Mouse (Mus musculus): ENCODE results near the gene Ddx21. TPM values are rescaled to one million over a fixed set of nuclear protein-coding genes. Genes with fewer than 3 reads are reported as not detected.

Ddx21 gene
- polyA plus RNA-seq, 1 experiment from 2014 or later = 35.4 TPM

- Histone ChIP-seq H3K36me3 (ENCODE audit: insufficient read depth) (peaks cover 80% of the 10 kb centered on the region), H3K27ac (ENCODE audit: low read depth) (no peak overlapping the region), H3K4me3 (ENCODE audit: low read depth, low read length) (no peak overlapping the region), H3K9ac (no peak overlapping the region), H3K4me1 (ENCODE audit: insufficient read depth) (no peaks in the 10 kb centered on the region), H3K9me3 (ENCODE audit: low read depth, low read length) (no peaks in the 10 kb centered on the region), H3K4me2 (no peak overlapping the region), H3K27me3 (ENCODE audit: insufficient read depth, low read length) (no peaks in the 10 kb centered on the region)
- no peak for TF ChIP-seq CTCF (IDR thresholded peaks at IDR 0.05; ENCODE audit: low read depth)
- ATAC-seq (ENCODE audit: insufficient read depth) (no peak), DNase-seq (no peak)
- WGBS = 88% methylated on average over 7 of the region's 7 CpGs
These were observed 31.8 kb downstream of the Ddx21 start for GRCm38 (mm10) chr10:62570126-62570871.

DNA sequence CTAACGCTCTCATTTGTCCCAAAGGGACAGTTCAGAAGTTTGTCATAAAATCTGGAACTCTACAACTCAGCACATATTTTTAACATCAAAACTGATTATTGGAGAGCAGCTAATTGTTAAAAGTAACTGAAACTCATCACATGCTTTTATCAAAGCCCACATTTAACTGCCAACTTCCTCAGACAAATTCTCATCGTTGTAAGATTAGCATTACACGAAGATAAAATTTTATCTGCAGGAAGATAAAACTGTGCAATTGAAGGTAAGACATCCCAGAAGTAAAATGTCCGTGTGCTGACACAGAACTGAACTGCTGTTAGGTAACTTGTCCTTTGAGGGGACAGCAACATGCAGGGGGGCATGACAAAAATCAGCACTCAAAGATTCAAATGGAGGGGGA is 33.2 kb downstream of the Ddx21 start:
- no peaks in the 10 kb centered on the region for H3K27me3 ChIP-seq (ENCODE audit: insufficient read depth, low read length)
- H3K27ac ChIP-seq (ENCODE audit: low read depth) = no peak overlapping the region
- H3K9me3 ChIP-seq (ENCODE audit: low read depth, low read length) = no peaks in the 10 kb centered on the region
- no peak overlapping the region for H3K9ac ChIP-seq
- no peak overlapping the region for H3K4me2 ChIP-seq
- no peaks in the 10 kb centered on the region for H3K4me1 ChIP-seq (ENCODE audit: insufficient read depth)
- TF ChIP-seq CTCF (IDR thresholded peaks at IDR 0.05; ENCODE audit: low read depth) = no peak
- no peak for DNase-seq
- H3K4me3 ChIP-seq (ENCODE audit: low read depth, low read length) = no peak overlapping the region
- 83% methylated on average over 4 of the region's 4 CpGs for WGBS
- peaks cover 84% of the 10 kb centered on the region for H3K36me3 ChIP-seq (ENCODE audit: insufficient read depth)
- ATAC-seq (ENCODE audit: insufficient read depth) = no peak

DNA sequence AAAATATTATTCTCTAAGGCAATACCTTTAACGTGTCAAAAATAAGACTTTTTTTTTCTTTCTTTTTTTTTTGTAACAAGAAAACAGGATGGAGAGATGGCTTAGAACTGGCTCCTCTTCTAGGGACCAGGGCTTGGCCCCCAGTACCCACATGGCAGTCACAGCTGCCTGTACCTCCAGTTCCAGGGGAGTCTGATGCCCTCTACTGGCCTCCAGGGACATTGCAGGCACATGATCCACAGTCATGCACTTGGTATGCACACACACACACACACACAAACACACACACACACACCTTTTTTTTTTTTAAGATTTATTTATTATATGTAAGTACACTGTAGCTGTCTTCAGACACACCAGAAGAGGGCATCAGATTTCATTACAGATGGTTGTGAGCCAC is 44.3 kb downstream of the Ddx21 start:
- peaks cover 45% of the 10 kb centered on the region for H3K36me3 ChIP-seq (ENCODE audit: insufficient read depth)
- H3K4me2 ChIP-seq = no peak overlapping the region
- 78% methylated on average over 1 of the region's 1 CpGs for WGBS
- no peak overlapping the region for H3K9ac ChIP-seq
- H3K27ac ChIP-seq (ENCODE audit: low read depth) = no peak overlapping the region
- no peak overlapping the region for H3K4me3 ChIP-seq (ENCODE audit: low read depth, low read length)
- H3K4me1 ChIP-seq (ENCODE audit: insufficient read depth) = no peaks in the 10 kb centered on the region
- ATAC-seq (ENCODE audit: insufficient read depth) (no peak), DNase-seq (peak; percentile 48)
- TF ChIP-seq CTCF (IDR thresholded peaks at IDR 0.05; ENCODE audit: low read depth) = peak; percentile 65
- H3K27me3 ChIP-seq (ENCODE audit: insufficient read depth, low read length) = no peaks in the 10 kb centered on the region
- no peaks in the 10 kb centered on the region for H3K9me3 ChIP-seq (ENCODE audit: low read depth, low read length)

DNA sequence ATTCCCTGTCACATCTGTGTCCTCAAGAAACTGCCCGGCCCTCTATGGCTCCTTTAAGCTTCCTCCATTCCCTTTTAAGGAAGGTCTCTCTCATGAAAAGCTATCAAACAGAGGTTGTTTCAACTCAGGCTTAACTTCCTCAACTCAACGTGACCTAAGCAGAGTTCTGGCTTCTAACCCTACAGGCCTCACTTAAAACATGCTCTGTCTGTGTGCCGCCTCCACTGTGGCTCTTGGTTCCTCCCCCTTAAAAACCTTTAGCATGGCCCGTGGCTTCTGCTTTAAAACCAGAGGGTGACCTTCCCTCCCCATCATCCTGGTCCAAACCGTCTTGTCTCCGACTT is 45.6 kb downstream of the Ddx21 start:
- H3K9me3 ChIP-seq (ENCODE audit: low read depth, low read length) = no peaks in the 10 kb centered on the region
- ATAC-seq (ENCODE audit: insufficient read depth) (no peak), DNase-seq (no peak)
- no peak overlapping the region for H3K9ac ChIP-seq
- H3K27me3 ChIP-seq (ENCODE audit: insufficient read depth, low read length) = no peaks in the 10 kb centered on the region
- no peak overlapping the region for H3K27ac ChIP-seq (ENCODE audit: low read depth)
- no peaks in the 10 kb centered on the region for H3K4me1 ChIP-seq (ENCODE audit: insufficient read depth)
- no peak overlapping the region for H3K4me2 ChIP-seq
- H3K4me3 ChIP-seq (ENCODE audit: low read depth, low read length) = no peak overlapping the region
- 86% methylated on average over 6 of the region's 6 CpGs for WGBS
- no peak for TF ChIP-seq CTCF (IDR thresholded peaks at IDR 0.05; ENCODE audit: low read depth)
- peaks cover 33% of the 10 kb centered on the region for H3K36me3 ChIP-seq (ENCODE audit: insufficient read depth)

- H3K4me3 ChIP-seq (ENCODE audit: low read depth, low read length) = no peak overlapping the region
- H3K36me3 ChIP-seq (ENCODE audit: insufficient read depth) = peaks cover 29% of the 10 kb centered on the region
- H3K9ac ChIP-seq = no peak overlapping the region
- WGBS = 70% methylated on average over 11 of the region's 11 CpGs
- ATAC-seq (ENCODE audit: insufficient read depth) (no peak), DNase-seq (no peak)
- H3K4me1 ChIP-seq (ENCODE audit: insufficient read depth) = no peaks in the 10 kb centered on the region
- no peaks in the 10 kb centered on the region for H3K27me3 ChIP-seq (ENCODE audit: insufficient read depth, low read length)
- H3K4me2 ChIP-seq = no peak overlapping the region
- H3K9me3 ChIP-seq (ENCODE audit: low read depth, low read length) = no peaks in the 10 kb centered on the region
- no peak for TF ChIP-seq CTCF (IDR thresholded peaks at IDR 0.05; ENCODE audit: low read depth)
- no peak overlapping the region for H3K27ac ChIP-seq (ENCODE audit: low read depth)
These were observed 46.1 kb downstream of the Ddx21 start for GRCm38 (mm10) chr10:62555705-62556557.

DNA sequence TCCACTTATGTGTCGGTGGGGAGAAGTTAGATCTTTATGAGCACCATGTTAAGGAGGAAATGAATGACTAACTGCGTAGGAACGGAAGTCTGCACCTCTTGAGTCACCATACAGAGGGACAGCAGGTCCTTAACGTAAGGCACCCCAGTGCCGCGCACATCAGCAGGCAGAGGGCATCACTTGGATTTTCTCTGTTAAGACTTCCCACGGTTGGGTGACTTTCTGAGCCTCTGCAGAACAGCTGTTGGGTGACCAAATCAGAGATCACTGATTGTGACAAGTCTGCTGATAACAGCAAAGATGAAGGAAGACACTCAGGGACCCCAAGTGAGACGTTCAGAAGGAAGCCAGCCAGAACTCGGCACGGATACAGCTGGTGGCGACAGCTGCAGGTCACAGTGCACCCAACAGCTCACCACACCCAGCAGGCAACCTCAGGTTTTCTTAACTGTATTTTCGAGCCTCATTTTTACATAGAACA is 48.4 kb downstream of the Ddx21 start:
- TF ChIP-seq CTCF (IDR thresholded peaks at IDR 0.05; ENCODE audit: low read depth) = no peak
- Histone ChIP-seq H3K9me3 (ENCODE audit: low read depth, low read length) (no peaks in the 10 kb centered on the region), H3K27me3 (ENCODE audit: insufficient read depth, low read length) (no peaks in the 10 kb centered on the region), H3K9ac (no peak overlapping the region), H3K27ac (ENCODE audit: low read depth) (no peak overlapping the region), H3K4me3 (ENCODE audit: low read depth, low read length) (no peak overlapping the region), H3K4me2 (no peak overlapping the region), H3K36me3 (ENCODE audit: insufficient read depth) (peaks cover 6% of the 10 kb centered on the region; the same call in 1 of the 2 replicates), H3K4me1 (ENCODE audit: insufficient read depth) (no peaks in the 10 kb centered on the region)
- WGBS = 58% methylated on average over 12 of the region's 12 CpGs
- ATAC-seq (ENCODE audit: insufficient read depth) (no peak), DNase-seq (no peak)

- DNase-seq = no peak
- Histone ChIP-seq H3K4me1 (ENCODE audit: insufficient read depth) (no peaks in the 10 kb centered on the region), H3K27me3 (ENCODE audit: insufficient read depth, low read length) (no peaks in the 10 kb centered on the region), H3K9ac (no peak overlapping the region), H3K36me3 (ENCODE audit: insufficient read depth) (no peaks in the 10 kb centered on the region), H3K4me2 (no peak overlapping the region), H3K4me3 (ENCODE audit: low read depth, low read length) (no peak overlapping the region), H3K9me3 (ENCODE audit: low read depth, low read length) (no peaks in the 10 kb centered on the region), H3K27ac (ENCODE audit: low read depth) (no peak overlapping the region)
- no peak for ATAC-seq (ENCODE audit: insufficient read depth)
- no peak for TF ChIP-seq CTCF (IDR thresholded peaks at IDR 0.05; ENCODE audit: low read depth)
- WGBS = 70% methylated on average over 7 of the region's 7 CpGs
These were observed 51.2 kb downstream of the Ddx21 start for GRCm38 (mm10) chr10:62550787-62551300.
